Mouse (Mus musculus): ENCODE data around the gene Ccdc155. TPM values are rescaled to one million over a fixed set of nuclear protein-coding genes. Genes with fewer than 3 reads are reported as not detected.
A peak's percentile ranks its signal among the peaks of the same experiment; 100 is the strongest.

The Ccdc155 gene
- polyA plus RNA-seq (2015; fragmentation: Nextera tagmentation; extraction: Ambion mirVana): 0.07 and 0.14 TPM in 2 replicates

DNA sequence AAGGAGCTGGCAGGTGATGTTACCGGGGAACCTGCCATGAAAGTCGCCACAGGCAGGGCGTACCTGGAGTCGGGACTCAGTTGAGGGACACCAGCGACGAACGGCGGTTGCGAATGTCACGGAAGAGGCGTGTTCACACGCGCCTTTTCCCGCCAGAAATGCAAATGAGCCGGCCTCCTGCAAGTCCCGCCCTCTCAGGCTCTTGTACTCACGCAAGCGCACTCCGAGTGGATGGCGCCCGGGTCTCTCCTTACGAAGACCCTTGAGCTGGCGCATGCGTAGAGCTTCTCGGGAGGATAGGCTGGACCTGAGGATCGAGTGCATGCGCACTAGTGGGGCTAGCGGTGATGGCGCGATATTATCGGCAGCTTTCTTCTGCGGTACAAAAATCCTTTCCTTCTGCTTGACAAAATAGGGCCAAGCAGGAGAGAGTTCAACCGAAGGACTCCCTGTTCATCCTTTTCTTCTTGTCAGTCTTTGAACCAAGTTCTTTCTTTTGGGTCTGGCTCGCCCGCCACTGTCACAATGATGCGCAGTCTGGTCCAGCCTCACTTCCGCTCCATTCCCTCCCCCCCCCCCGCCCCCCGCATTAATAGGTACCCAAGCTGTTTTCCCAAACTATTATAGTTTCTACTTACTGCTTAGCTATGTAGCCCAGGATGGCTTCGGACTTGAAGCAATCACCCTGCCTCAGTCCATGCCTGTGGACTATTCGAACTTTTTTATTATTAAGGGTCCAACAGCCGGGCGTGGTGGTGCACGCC, at the start of gene Ccdc155:
Gene Ccdc155, minus strand, starts transcription at position 513 of the 764 bp plus-strand sequence.
- Histone ChIP-seq H3K4me3 (replicated peaks) (peak within 1 kb of the TSS; percentile 56), H3K4me2 (peak within 1 kb of the TSS; percentile 74), H3K4me1 (replicated peaks) (peaks cover 16% of the 10 kb centered on the region), H3K27me3 (peaks cover 12% of the 10 kb centered on the region; the same call in 1 of the 2 replicates), H3K36me3 (no peaks in the 10 kb centered on the region), H3K9ac (peak within 1 kb of the TSS; percentile 26; the same call in 1 of the 2 replicates), H3K27ac (no peak within 1 kb of the TSS), H3K9me3 (replicated peaks) (no peaks in the 10 kb centered on the region)
- WGBS (ENCODE audit: insufficient replicate concordance): 6% methylated on average over 44 of the region's 44 CpGs
- DNase-seq (peak; percentile 85), ATAC-seq (ENCODE audit: low read depth) (peak; percentile 92)

DNA sequence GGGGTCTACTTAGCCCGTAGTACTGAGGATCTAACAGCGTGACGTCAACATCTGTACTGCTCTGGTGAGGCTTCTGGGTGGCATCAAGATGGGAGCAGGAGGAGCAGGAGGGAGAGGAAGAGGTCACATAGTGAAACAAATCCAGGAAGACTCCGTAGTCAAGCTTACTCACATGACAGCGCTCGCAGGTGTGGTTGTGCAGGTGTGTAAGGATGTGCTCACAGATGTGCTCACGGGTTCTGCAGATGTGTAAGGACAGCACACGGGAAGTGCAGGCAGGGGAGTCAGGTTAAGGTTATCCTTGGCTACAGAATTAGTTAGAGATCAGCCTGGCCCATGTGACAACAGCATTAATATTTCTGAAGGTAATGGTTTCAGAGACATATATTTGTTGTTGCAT, 49.1 kb upstream of the Ccdc155 start:
- DNase-seq (no peak), ATAC-seq (ENCODE audit: low read depth) (no peak)
- Histone ChIP-seq H3K9me3 (replicated peaks) (no peaks in the 10 kb centered on the region), H3K4me1 (replicated peaks) (no peaks in the 10 kb centered on the region), H3K36me3 (no peaks in the 10 kb centered on the region), H3K27ac (no peak overlapping the region), H3K4me2 (no peak overlapping the region), H3K9ac (no peak overlapping the region), H3K4me3 (replicated peaks) (no peak overlapping the region), H3K27me3 (peaks cover under 1% of the 10 kb centered on the region; the same call in 1 of the 2 replicates)
- 72% methylated on average over 8 of the region's 8 CpGs for WGBS (ENCODE audit: insufficient replicate concordance)

DNA sequence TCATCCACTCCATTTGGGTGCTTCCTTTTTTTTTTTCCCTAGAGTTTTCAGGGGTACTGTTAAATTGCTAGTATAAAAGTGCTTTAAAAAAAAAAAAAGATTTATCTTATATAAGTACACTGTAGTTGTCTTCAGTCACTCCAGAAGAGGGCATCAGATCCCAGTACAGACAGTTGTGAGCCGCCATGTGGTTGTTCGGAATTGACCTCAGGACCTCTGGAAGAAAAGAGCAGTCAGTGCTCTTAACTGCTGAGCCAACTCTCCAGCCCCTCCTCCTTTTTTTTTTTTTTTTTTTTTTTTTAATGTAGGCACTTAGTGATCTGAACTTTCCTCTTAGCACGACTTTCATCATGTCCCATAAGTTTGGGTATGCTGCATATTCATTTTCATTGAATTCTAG, 43.0 kb upstream of the Ccdc155 start:
- DNase-seq (no peak), ATAC-seq (ENCODE audit: low read depth) (no peak)
- Histone ChIP-seq H3K9me3 (replicated peaks) (no peaks in the 10 kb centered on the region), H3K4me3 (replicated peaks) (no peak overlapping the region), H3K4me1 (replicated peaks) (no peaks in the 10 kb centered on the region), H3K4me2 (no peak overlapping the region), H3K27me3 (no peaks in the 10 kb centered on the region), H3K27ac (no peak overlapping the region), H3K36me3 (no peaks in the 10 kb centered on the region), H3K9ac (no peak overlapping the region)
- 38% methylated on average over 3 of the region's 3 CpGs for WGBS (ENCODE audit: insufficient replicate concordance)

DNA sequence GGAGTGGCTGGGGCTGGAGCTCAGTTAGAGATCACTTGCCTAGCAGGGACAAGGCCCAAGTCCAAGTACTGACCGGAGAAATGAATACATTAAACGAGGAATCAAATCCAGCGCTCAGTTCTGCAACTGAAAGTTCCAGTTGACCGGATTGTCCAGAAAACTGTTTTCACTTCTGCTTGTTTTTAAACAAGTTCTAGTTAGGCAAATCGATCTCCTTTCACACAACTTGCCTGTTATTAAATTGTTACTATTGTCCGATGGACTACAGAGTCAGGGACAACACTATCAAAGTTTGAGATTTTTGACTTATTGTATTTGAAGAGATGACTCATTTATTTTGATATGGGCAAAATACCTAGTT, 36.7 kb upstream of the Ccdc155 start:
- no peak overlapping the region for H3K4me3 ChIP-seq (replicated peaks)
- H3K36me3 ChIP-seq: no peaks in the 10 kb centered on the region
- H3K27ac ChIP-seq: no peak overlapping the region
- peaks cover 3% of the 10 kb centered on the region for H3K27me3 ChIP-seq
- 0 out of 2 replicates have a peak overlapping the region, but pooled peaks have one; percentile 10 for H3K9ac ChIP-seq
- ATAC-seq (ENCODE audit: low read depth) (no peak), DNase-seq (no peak)
- H3K4me1 ChIP-seq (replicated peaks): peaks cover 33% of the 10 kb centered on the region
- 75% methylated on average over 6 of the region's 6 CpGs for WGBS (ENCODE audit: insufficient replicate concordance)
- H3K4me2 ChIP-seq: peak overlapping the region; percentile 30; the same call in 1 of the 2 replicates
- H3K9me3 ChIP-seq (replicated peaks): no peaks in the 10 kb centered on the region

DNA sequence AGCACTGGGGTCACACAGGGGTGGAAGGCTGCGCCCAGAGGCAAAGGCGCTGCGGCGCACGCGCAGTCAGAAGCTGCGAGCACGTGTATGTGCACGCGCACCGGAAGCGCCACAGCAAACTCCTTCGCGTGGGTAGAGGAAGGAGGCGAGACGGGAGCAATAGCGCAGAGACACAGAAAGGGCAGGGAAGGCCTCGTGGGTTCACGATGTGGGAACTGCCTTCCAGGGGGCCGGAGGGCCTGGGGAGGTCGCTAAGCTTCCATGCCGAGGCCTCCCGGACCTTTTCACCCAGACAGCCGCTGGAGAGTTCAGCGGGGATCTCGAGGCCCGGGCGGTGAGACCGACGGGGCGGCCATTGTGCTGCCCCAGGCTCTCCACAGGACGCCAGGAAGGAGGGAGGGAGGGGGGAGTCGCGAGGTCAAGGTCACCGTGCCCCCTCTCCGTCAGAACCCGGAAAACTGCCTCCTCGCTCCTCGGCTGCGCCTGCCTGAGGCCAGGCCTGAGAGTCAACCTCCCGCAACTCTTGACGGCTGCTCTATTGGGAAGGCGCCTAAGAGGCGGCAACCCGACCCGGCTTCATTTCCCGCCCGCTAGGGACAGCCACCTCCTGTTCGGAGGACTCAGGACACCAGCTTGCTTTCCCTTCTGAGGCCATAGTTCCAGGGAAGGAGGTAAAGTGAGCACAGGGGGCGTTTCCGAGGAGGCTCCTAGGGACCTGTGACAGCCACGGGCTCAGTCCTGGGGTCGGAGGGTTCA, 36.1 kb upstream of the Ccdc155 start, which contains the start of gene Slc6a16:
Gene Slc6a16, plus strand, starts transcription at position 453 of the 756 bp plus-strand sequence.
- 48% methylated on average over 53 of the region's 53 CpGs for WGBS (ENCODE audit: insufficient replicate concordance)
- peaks cover 36% of the 10 kb centered on the region for H3K4me1 ChIP-seq (replicated peaks)
- H3K9ac ChIP-seq: 0 out of 2 replicates have a peak within 1 kb of the TSS, but pooled peaks have one; percentile 10
- DNase-seq: no peak
- H3K36me3 ChIP-seq: no peaks in the 10 kb centered on the region
- H3K9me3 ChIP-seq (replicated peaks): no peaks in the 10 kb centered on the region
- H3K27me3 ChIP-seq: peaks cover 3% of the 10 kb centered on the region
- no peak within 1 kb of the TSS for H3K4me3 ChIP-seq (replicated peaks)
- ATAC-seq (ENCODE audit: low read depth): no peak
- H3K27ac ChIP-seq: no peak within 1 kb of the TSS
- H3K4me2 ChIP-seq: peak within 1 kb of the TSS; percentile 30

GRCm38 (mm10) chr7:45240109-45240508, 35.4 kb upstream of the Ccdc155 start:
- no peak overlapping the region for H3K4me2 ChIP-seq
- no peak overlapping the region for H3K27ac ChIP-seq
- peaks cover 43% of the 10 kb centered on the region for H3K4me1 ChIP-seq (replicated peaks)
- H3K4me3 ChIP-seq (replicated peaks): no peak overlapping the region
- DNase-seq (no peak), ATAC-seq (ENCODE audit: low read depth) (no peak)
- H3K36me3 ChIP-seq: no peaks in the 10 kb centered on the region
- H3K9me3 ChIP-seq (replicated peaks): no peaks in the 10 kb centered on the region
- no peak overlapping the region for H3K9ac ChIP-seq
- peaks cover 3% of the 10 kb centered on the region for H3K27me3 ChIP-seq
- WGBS (ENCODE audit: insufficient replicate concordance): 65% methylated on average over 7 of the region's 7 CpGs

- no peaks in the 10 kb centered on the region for H3K9me3 ChIP-seq (replicated peaks)
- DNase-seq (peak; percentile 67), ATAC-seq (ENCODE audit: low read depth) (peak; percentile 80)
- no peaks in the 10 kb centered on the region for H3K36me3 ChIP-seq
- H3K4me1 ChIP-seq (replicated peaks): peaks cover 55% of the 10 kb centered on the region
- peaks cover 3% of the 10 kb centered on the region for H3K27me3 ChIP-seq
- peak within 1 kb of the TSS; percentile 70 for H3K4me2 ChIP-seq
- peak within 1 kb of the TSS; percentile 63 for H3K9ac ChIP-seq
- peak within 1 kb of the TSS; percentile 63 for H3K27ac ChIP-seq
- H3K4me3 ChIP-seq (replicated peaks): peak within 1 kb of the TSS; percentile 57
- 8% methylated on average over 20 of the region's 20 CpGs for WGBS (ENCODE audit: insufficient replicate concordance)
Measured at GRCm38 (mm10) chr7:45238723-45239496, 34.2 kb upstream of the Ccdc155 start, which contains the start of gene Cd37. Cd37 (minus strand) TSS chr7:45239115.

GRCm38 (mm10) chr7:45237747-45238699, 33.3 kb upstream of the Ccdc155 start:
- 38% methylated on average over 17 of the region's 17 CpGs for WGBS (ENCODE audit: insufficient replicate concordance)
- no peaks in the 10 kb centered on the region for H3K36me3 ChIP-seq
- H3K27ac ChIP-seq: peak overlapping the region; percentile 63
- ATAC-seq (ENCODE audit: low read depth) (no peak), DNase-seq (peak; percentile 17)
- no peaks in the 10 kb centered on the region for H3K9me3 ChIP-seq (replicated peaks)
- peak overlapping the region; percentile 57 for H3K4me3 ChIP-seq (replicated peaks)
- H3K9ac ChIP-seq: peak overlapping the region; percentile 63
- H3K4me2 ChIP-seq: peak overlapping the region; percentile 70
- H3K4me1 ChIP-seq (replicated peaks): peaks cover 64% of the 10 kb centered on the region
- H3K27me3 ChIP-seq: peaks cover 3% of the 10 kb centered on the region

- Histone ChIP-seq H3K9ac (no peak overlapping the region), H3K4me3 (replicated peaks) (0 out of 2 replicates have a peak overlapping the region, but pooled peaks have one; percentile 22), H3K4me2 (peak overlapping the region; percentile 46), H3K27ac (no peak overlapping the region), H3K9me3 (replicated peaks) (no peaks in the 10 kb centered on the region), H3K36me3 (peaks cover 4% of the 10 kb centered on the region), H3K27me3 (peaks cover under 1% of the 10 kb centered on the region), H3K4me1 (replicated peaks) (peaks cover 64% of the 10 kb centered on the region)
- DNase-seq (no peak), ATAC-seq (ENCODE audit: low read depth) (no peak)
- WGBS (ENCODE audit: insufficient replicate concordance): 57% methylated on average over 17 of the region's 17 CpGs
Measured at GRCm38 (mm10) chr7:45235656-45236180, 31.0 kb upstream of the Ccdc155 start.
